Mouse (Mus musculus) C2C12 (cell line): ENCODE results near the gene Sobp. TPM values are rescaled to one million over a fixed set of nuclear protein-coding genes. Genes with fewer than 3 reads are reported as not detected.
A peak's percentile ranks its signal among the peaks of the same experiment; 100 is the strongest.

ENCODE experiments used
- H3K27me3 ChIP-seq: one replicate; pipeline ENCODE4 v1.6.1; 2011; ENCODE audit not compliant: control insufficient read depth, insufficient read depth, insufficient read length
- H3K36me3 ChIP-seq: one replicate; pipeline ENCODE4 v1.6.1; 2011; ENCODE audit not compliant: control insufficient read depth, insufficient read depth
- H3K4me3 ChIP-seq: one replicate; pipeline ENCODE4 v1.5.1; 2011; ENCODE audit warnings: mild to moderate bottlenecking, control low read depth; ENCODE audit not compliant: poor library complexity, insufficient read depth, severe bottlenecking
- H3K79me2 ChIP-seq: one replicate; pipeline ENCODE4 v1.6.1; 2011; ENCODE audit not compliant: control insufficient read depth, insufficient read depth
- H3K79me3 ChIP-seq: one replicate; pipeline ENCODE4 v1.6.1; 2011; ENCODE audit warnings: low read depth, control low read depth
- H3ac ChIP-seq: one replicate; pipeline ENCODE3; 2011; ENCODE audit warnings: low read depth; ENCODE audit not compliant: control insufficient read depth, insufficient read length
- CEBPB ChIP-seq: IDR thresholded peaks from one replicate; pipeline ENCODE4 v1.6.1; 2011; ENCODE audit warnings: low read depth, mild to moderate bottlenecking, control low read depth, moderate library complexity
- CTCF ChIP-seq: IDR thresholded peaks from one replicate; pipeline ENCODE4 v1.5.1; 2011; ENCODE audit not compliant: control insufficient read depth, insufficient read depth, insufficient read length
- FOSL1 ChIP-seq: IDR thresholded peaks from one replicate; pipeline ENCODE4 v1.8.0; 2011; ENCODE audit warnings: mild to moderate bottlenecking, low read length; ENCODE audit not compliant: poor library complexity, insufficient read depth, severe bottlenecking
- MAX ChIP-seq: IDR thresholded peaks from one replicate; pipeline ENCODE4 v1.6.1; 2011; ENCODE audit warnings: mild to moderate bottlenecking, control low read depth
- MYOD1 ChIP-seq: IDR thresholded peaks from one replicate; pipeline ENCODE4 v1.6.1; 2011; ENCODE audit warnings: low read depth; ENCODE audit not compliant: control insufficient read depth, insufficient read length
- MYOG ChIP-seq: IDR thresholded peaks from one replicate; pipeline ENCODE4 v1.6.1; 2011; ENCODE audit not compliant: control insufficient read depth, insufficient read length; ENCODE audit errors: extremely low read depth
- USF1 ChIP-seq: IDR thresholded peaks from one replicate; pipeline ENCODE4 v1.6.1; 2011; ENCODE audit warnings: low read depth, mild to moderate bottlenecking, control low read depth, moderate library complexity
- polyA plus RNA-seq: library from polyadenylated mRNA; unstranded; fragments of >200 nt; fragmentation: generic; extraction: Trizol; gene quantifications from one replicate; pipeline ENCODE4 v1.2.1, GENCODE M21; 2012; ENCODE audit warnings: missing spikeins

The Sobp gene
- polyA plus RNA-seq, 1 experiment, result 1.2 TPM

- Histone ChIP-seq H3K27me3 (no peaks in the 10 kb centered on the region), H3K79me3 (no peaks in the 10 kb centered on the region), H3K4me3 (no peak overlapping the region), H3K36me3 (no peaks in the 10 kb centered on the region), H3ac (no peak overlapping the region), H3K79me2 (no peaks in the 10 kb centered on the region)
- TF ChIP-seq USF1 (no peak), CTCF (no peak), CEBPB (no peak), MYOG (no peak), MYOD1 (no peak), FOSL1 (no peak), MAX (no peak)
Measured at GRCm38 (mm10) chr10:42961771-42962170, 212.6 kb downstream of the Sobp start.

GRCm38 (mm10) chr10:42958686-42959085 is 215.6 kb downstream of the Sobp start:
- Histone ChIP-seq H3K4me3 (no peak overlapping the region), H3K79me3 (no peaks in the 10 kb centered on the region), H3K36me3 (no peaks in the 10 kb centered on the region), H3K79me2 (no peaks in the 10 kb centered on the region), H3ac (no peak overlapping the region), H3K27me3 (no peaks in the 10 kb centered on the region)
- TF ChIP-seq FOSL1, result no peak
- no peak for TF ChIP-seq MYOD1
- TF ChIP-seq USF1, result no peak
- TF ChIP-seq MAX, result no peak
- TF ChIP-seq CEBPB, result no peak
- no peak for TF ChIP-seq MYOG
- no peak for TF ChIP-seq CTCF

GRCm38 (mm10) chr10:42957881-42958651 is 216.3 kb downstream of the Sobp start:
- Histone ChIP-seq H3K79me2 (no peaks in the 10 kb centered on the region), H3K79me3 (no peaks in the 10 kb centered on the region), H3K4me3 (no peak overlapping the region), H3K27me3 (no peaks in the 10 kb centered on the region), H3K36me3 (no peaks in the 10 kb centered on the region), H3ac (no peak overlapping the region)
- no peak for TF ChIP-seq MYOG
- no peak for TF ChIP-seq FOSL1
- TF ChIP-seq CTCF, result peak; percentile 34

- Histone ChIP-seq H3ac (no peak overlapping the region), H3K79me2 (no peaks in the 10 kb centered on the region), H3K4me3 (no peak overlapping the region), H3K79me3 (no peaks in the 10 kb centered on the region), H3K36me3 (no peaks in the 10 kb centered on the region), H3K27me3 (no peaks in the 10 kb centered on the region)
- no peak for TF ChIP-seq MYOG
Measured at GRCm38 (mm10) chr10:42955205-42955604, 219.1 kb downstream of the Sobp start.

GRCm38 (mm10) chr10:42953601-42954000 is 220.7 kb downstream of the Sobp start:
- H3K36me3 ChIP-seq, result no peaks in the 10 kb centered on the region
- no peaks in the 10 kb centered on the region for H3K79me2 ChIP-seq
- TF ChIP-seq MYOD1 (no peak), FOSL1 (no peak), USF1 (no peak), CTCF (no peak), MYOG (no peak), CEBPB (no peak)
- no peak overlapping the region for H3ac ChIP-seq
- no peak overlapping the region for H3K4me3 ChIP-seq
- no peaks in the 10 kb centered on the region for H3K27me3 ChIP-seq
- no peaks in the 10 kb centered on the region for H3K79me3 ChIP-seq

Other genes starting within 250 kb of the Sobp start
- gene 9030612E09Rik, start 174 bp upstream of the Sobp start, polyA plus RNA-seq, result 0.22 TPM
- 7.5 TPM for gene Pdss2, start 47.0 kb upstream of the Sobp start, polyA plus RNA-seq